Mouse (Mus musculus) gastrocnemius, adult 2 months (tissue): ENCODE data around the gene Hnf1b. TPM values are rescaled to one million over a fixed set of nuclear protein-coding genes. Genes with fewer than 3 reads are reported as not detected.

ENCODE experiments used
- DNase-seq: peaks from one replicate; pipeline ENCODE4 v3.0.0; 2022
- H3K27ac ChIP-seq: fragments of 200-600 bp; 2 replicates; pipeline ENCODE4 v1.8.1; 2022; ENCODE audit warnings: mild to moderate bottlenecking
- H3K4me3 ChIP-seq: fragments of 200-600 bp; 2 replicates; pipeline ENCODE4 v1.8.1; 2022; ENCODE audit warnings: mild to moderate bottlenecking, moderate library complexity
- CTCF ChIP-seq: fragments of 200-600 bp; IDR thresholded peaks from 2 replicates; pipeline ENCODE4 v1.8.1; 2022; ENCODE audit warnings: antibody characterized with exemption, mild to moderate bottlenecking, moderate library complexity
- intact Hi-C: fragments of 180-260 bp; cut with DNase I; formaldehyde crosslinking; loops from one replicate; pipeline ENCODE4 v1.15.1; 2025
- total RNA-seq, 2 experiments: library from RNA; stranded (reverse); gene quantifications; 2 replicates each; pipeline ENCODE4 v1.2.3; 2021

Hnf1b gene
- total RNA-seq, 2 experiments from 2014 or later: not detected

- Histone ChIP-seq H3K27ac (no peak overlapping the region), H3K4me3 (no peak overlapping the region)
- no peak for TF ChIP-seq CTCF
- no peak for DNase-seq
- intact Hi-C loops: loop anchor here (5.0 kb wide), 1 partner anchor 104 kb away; no protein-coding TSS in a partner anchor
These were observed 16.3 kb upstream of the Hnf1b start for GRCm38 (mm10) chr11:83833517-83833916.

- Histone ChIP-seq H3K4me3 (no peak overlapping the region), H3K27ac (no peak overlapping the region)
- DNase-seq: no peak
- intact Hi-C loops: loop anchor here (5.0 kb wide), 1 partner anchor 103 kb away; no protein-coding TSS in a partner anchor
- no peak for TF ChIP-seq CTCF
These were observed 15.8 kb upstream of the Hnf1b start for GRCm38 (mm10) chr11:83833959-83834496.

GRCm38 (mm10) chr11:83839451-83839850 is 10.4 kb upstream of the Hnf1b start:
- Histone ChIP-seq H3K27ac (no peak overlapping the region), H3K4me3 (no peak overlapping the region)
- intact Hi-C loops: no loop called here
- no peak for TF ChIP-seq CTCF
- DNase-seq: no peak

- no peak for DNase-seq
- Histone ChIP-seq H3K4me3 (no peak overlapping the region), H3K27ac (no peak overlapping the region)
- no peak for TF ChIP-seq CTCF
- intact Hi-C loops: no loop called here
These were observed 6.3 kb upstream of the Hnf1b start for GRCm38 (mm10) chr11:83843534-83843933.

GRCm38 (mm10) chr11:83850586-83851272 is 866 bp downstream of the Hnf1b start:
- Histone ChIP-seq H3K4me3 (no peak overlapping the region; the same call in 1 of the 2 replicates), H3K27ac (no peak overlapping the region)
- intact Hi-C loops: no loop called here
- DNase-seq: no peak
- no peak for TF ChIP-seq CTCF

- no peak for DNase-seq
- intact Hi-C loops: no loop called here
- no peak overlapping the region for H3K27ac ChIP-seq
- H3K4me3 ChIP-seq: no peak overlapping the region; the same call in 1 of the 2 replicates
- TF ChIP-seq CTCF: no peak
These were observed 1.6 kb downstream of the Hnf1b start for GRCm38 (mm10) chr11:83851273-83852015.

GRCm38 (mm10) chr11:83852016-83852355 is 2.1 kb downstream of the Hnf1b start:
- no peak for DNase-seq
- Histone ChIP-seq H3K27ac (no peak overlapping the region), H3K4me3 (no peak overlapping the region; the same call in 1 of the 2 replicates)
- no peak for TF ChIP-seq CTCF
- intact Hi-C loops: no loop called here

- no peak overlapping the region; the same call in 1 of the 2 replicates for H3K4me3 ChIP-seq
- TF ChIP-seq CTCF: no peak
- DNase-seq: no peak
- intact Hi-C loops: no loop called here
- H3K27ac ChIP-seq: no peak overlapping the region
These were observed 2.8 kb downstream of the Hnf1b start for GRCm38 (mm10) chr11:83852501-83853211.

GRCm38 (mm10) chr11:83853221-83853792 is 3.4 kb downstream of the Hnf1b start:
- Histone ChIP-seq H3K27ac (no peak overlapping the region), H3K4me3 (peak overlapping the region; percentile 15; the same call in 1 of the 2 replicates)
- no peak for TF ChIP-seq CTCF
- intact Hi-C loops: no loop called here
- DNase-seq: no peak

GRCm38 (mm10) chr11:83854091-83854490 is 4.2 kb downstream of the Hnf1b start:
- intact Hi-C loops: no loop called here
- DNase-seq: no peak
- Histone ChIP-seq H3K4me3 (no peak overlapping the region), H3K27ac (no peak overlapping the region)
- TF ChIP-seq CTCF: no peak

GRCm38 (mm10) chr11:83854707-83855106 is 4.8 kb downstream of the Hnf1b start:
- no peak for TF ChIP-seq CTCF
- intact Hi-C loops: no loop called here
- DNase-seq: no peak

GRCm38 (mm10) chr11:83857256-83857655 is 7.4 kb downstream of the Hnf1b start:
- Histone ChIP-seq H3K27ac (no peak overlapping the region), H3K4me3 (no peak overlapping the region)
- DNase-seq: no peak
- TF ChIP-seq CTCF: no peak
- intact Hi-C loops: no loop called here

More at GRCm38 (mm10) chr11:83854707-83855106, 4.8 kb downstream of the Hnf1b start:
- H3K27ac ChIP-seq: no peak overlapping the region
- H3K4me3 ChIP-seq: no peak overlapping the region
